Mouse (Mus musculus) lung, postnatal 0 days (tissue): ENCODE results near the gene Specc1. TPM values are rescaled to one million over a fixed set of nuclear protein-coding genes. Genes with fewer than 3 reads are reported as not detected.

Experiments used
- ATAC-seq: fragments of 200-750 bp; cut with Nextera tagmentation; 2 replicates; pipeline ENCODE4 v1.8.0; 2017; ENCODE audit warnings: moderate library complexity
- DNase-seq: peaks from one replicate; pipeline ENCODE4 v3.0.0-alpha.2; 2016; ENCODE audit warnings: low spot score
- H3K27ac ChIP-seq: fragments of 300-500 bp; sonication (generic); 2 replicates; pipeline ENCODE4 v1.5.1; 2014; ENCODE audit warnings: antibody characterized with exemption, mild to moderate bottlenecking, low read length, mixed read lengths
- H3K27me3 ChIP-seq: fragments of 300-500 bp; sonication (generic); replicated peaks from 2 replicates; pipeline ENCODE4 v1.6.1; 2014; ENCODE audit warnings: low read length, mixed read lengths; ENCODE audit not compliant: insufficient read depth
- H3K36me3 ChIP-seq: fragments of 300-500 bp; sonication (generic); 2 replicates; pipeline ENCODE4 v1.6.1; 2014; ENCODE audit warnings: low read length, mixed read lengths; ENCODE audit not compliant: insufficient read depth
- H3K4me1 ChIP-seq: fragments of 300-500 bp; sonication (generic); 2 replicates; pipeline ENCODE4 v1.6.1; 2014; ENCODE audit warnings: antibody characterized with exemption, low read depth, low read length, mixed read lengths; ENCODE audit not compliant: insufficient read depth
- H3K4me2 ChIP-seq: fragments of 300-500 bp; sonication (generic); replicated peaks from 2 replicates; pipeline ENCODE4 v1.6.1; 2014; ENCODE audit warnings: low read depth, mild to moderate bottlenecking, low read length, moderate library complexity, mixed read lengths
- H3K4me3 ChIP-seq: fragments of 300-500 bp; sonication (generic); 2 replicates; pipeline ENCODE4 v1.5.1; 2014; ENCODE audit warnings: low read depth, low read length
- H3K9ac ChIP-seq: fragments of 300-500 bp; sonication (generic); replicated peaks from 2 replicates; pipeline ENCODE4 v1.6.1; 2014; ENCODE audit warnings: low read depth, mild to moderate bottlenecking
- H3K9me3 ChIP-seq: fragments of 300-500 bp; sonication (generic); 2 replicates; pipeline ENCODE4 v1.6.1; 2016; ENCODE audit warnings: low read length, mixed read lengths
- CTCF ChIP-seq: IDR thresholded peaks from 2 replicates; pipeline ENCODE4 v1.5.1; 2016; ENCODE audit warnings: antibody characterized with exemption, mild to moderate bottlenecking
- EP300 ChIP-seq: IDR thresholded peaks from 2 replicates; pipeline ENCODE4 v1.6.1; 2016; ENCODE audit warnings: antibody characterized with exemption, mild to moderate bottlenecking, control low read depth
- WGBS: fragments of 180-500 bp; shearing (Covaris S2); extraction: QIAGEN DNeasy Blood & Tissue Kit; methylation state at CpG from one replicate; pipeline ENCODE4 v1.1.7; 2014; 5-methylcytosine and 5-hydroxymethylcytosine counted together
- polyA plus RNA-seq: library from polyadenylated mRNA; unstranded; fragments of >200 nt; fragmentation: Nextera tagmentation; extraction: Ambion mirVana; gene quantifications from 2 replicates; pipeline ENCODE4 v1.2.1, GENCODE M21; 2015

Gene Specc1
- polyA plus RNA-seq, 1 experiment from 2014 or later: 14.7 TPM

DNA sequence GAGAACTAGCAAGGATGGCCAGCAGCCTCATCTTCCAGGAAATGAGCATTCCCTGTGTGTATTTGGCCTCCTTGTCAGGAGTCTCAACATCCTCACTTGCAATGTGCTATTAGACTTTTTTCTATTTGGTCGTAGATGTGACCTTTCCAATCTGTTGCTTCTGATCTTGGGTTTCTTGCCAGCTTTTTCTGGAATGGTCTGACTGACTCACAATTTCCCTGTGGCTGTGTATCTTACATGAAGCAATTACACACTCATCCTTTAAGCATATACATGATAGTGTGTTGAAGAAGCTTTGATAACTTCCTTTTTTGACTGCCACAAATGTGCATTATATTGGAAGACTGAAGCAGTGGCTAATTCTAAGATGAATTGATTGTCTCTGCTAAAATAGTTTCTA is 190.1 kb downstream of the Specc1 start:
- Histone ChIP-seq H3K4me2 (no peak overlapping the region), H3K4me1 (no peaks in the 10 kb centered on the region), H3K9me3 (no peaks in the 10 kb centered on the region), H3K27ac (no peak overlapping the region), H3K4me3 (no peak overlapping the region), H3K36me3 (no peaks in the 10 kb centered on the region), H3K9ac (no peak overlapping the region), H3K27me3 (no peaks in the 10 kb centered on the region)
- 70% methylated on average over 1 of the region's 1 CpGs for WGBS
- TF ChIP-seq CTCF (no peak), EP300 (no peak)
- no peak for ATAC-seq
- no peak for DNase-seq

DNA sequence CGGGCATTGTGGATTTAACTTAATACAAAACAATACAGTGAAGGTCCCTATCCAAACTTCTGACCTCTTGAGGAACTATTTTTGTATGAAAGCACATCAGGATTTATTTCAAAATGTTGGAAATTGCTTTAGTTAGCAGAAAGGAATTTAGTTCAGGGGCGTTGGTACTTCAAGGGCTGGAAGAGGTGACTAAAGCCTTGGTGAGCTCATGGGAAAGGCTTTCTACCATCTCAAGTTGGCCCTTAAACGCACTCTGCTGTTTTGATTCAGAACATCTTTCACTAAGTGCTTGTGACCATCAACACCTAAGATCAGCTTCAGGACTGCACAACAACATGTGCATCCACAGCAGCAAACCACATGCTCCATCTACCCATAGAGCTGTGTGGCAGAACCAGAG is 191.5 kb downstream of the Specc1 start:
- no peak overlapping the region for H3K4me3 ChIP-seq
- H3K9me3 ChIP-seq: no peaks in the 10 kb centered on the region
- ATAC-seq (peak; percentile 73), DNase-seq (peak; percentile 65)
- no peak for TF ChIP-seq CTCF
- peak; percentile 81 for TF ChIP-seq EP300
- peaks cover 4% of the 10 kb centered on the region; the same call in 1 of the 2 replicates for H3K36me3 ChIP-seq
- WGBS: 62% methylated on average over 3 of the region's 3 CpGs
- H3K9ac ChIP-seq: no peak overlapping the region
- H3K4me2 ChIP-seq: no peak overlapping the region
- peak overlapping the region; percentile 51; the same call in 1 of the 2 replicates for H3K27ac ChIP-seq
- no peaks in the 10 kb centered on the region for H3K4me1 ChIP-seq
- no peaks in the 10 kb centered on the region for H3K27me3 ChIP-seq

DNA sequence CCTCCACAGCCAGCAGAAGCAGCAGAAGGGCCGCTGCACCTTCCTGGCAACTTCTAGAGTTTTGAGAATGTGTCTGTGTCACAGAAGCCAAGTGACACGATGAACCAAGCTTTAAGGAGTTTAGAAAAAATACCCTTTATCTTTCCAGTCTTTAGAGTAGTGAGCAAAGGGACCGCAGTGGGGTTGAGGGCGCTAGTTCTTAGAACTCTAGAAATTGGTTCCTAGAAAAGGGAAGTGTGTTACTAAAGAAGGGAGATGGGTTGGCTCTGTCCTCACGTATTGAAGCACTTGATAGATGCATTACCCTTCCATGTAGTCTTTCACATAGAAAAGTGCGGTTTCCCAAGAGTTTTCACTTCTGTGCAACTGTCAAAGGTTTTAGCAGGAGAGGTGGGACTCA is 191.9 kb downstream of the Specc1 start:
- DNase-seq (no peak), ATAC-seq (no peak)
- H3K27ac ChIP-seq: peak overlapping the region; percentile 1; the same call in 1 of the 2 replicates
- no peak for TF ChIP-seq CTCF
- no peak for TF ChIP-seq EP300
- no peak overlapping the region for H3K9ac ChIP-seq
- H3K27me3 ChIP-seq: no peaks in the 10 kb centered on the region
- no peak overlapping the region for H3K4me2 ChIP-seq
- H3K4me1 ChIP-seq: no peaks in the 10 kb centered on the region
- WGBS: 73% methylated on average over 6 of the region's 6 CpGs
- H3K4me3 ChIP-seq: no peak overlapping the region
- no peaks in the 10 kb centered on the region for H3K9me3 ChIP-seq
- H3K36me3 ChIP-seq: peaks cover 4% of the 10 kb centered on the region; the same call in 1 of the 2 replicates

DNA sequence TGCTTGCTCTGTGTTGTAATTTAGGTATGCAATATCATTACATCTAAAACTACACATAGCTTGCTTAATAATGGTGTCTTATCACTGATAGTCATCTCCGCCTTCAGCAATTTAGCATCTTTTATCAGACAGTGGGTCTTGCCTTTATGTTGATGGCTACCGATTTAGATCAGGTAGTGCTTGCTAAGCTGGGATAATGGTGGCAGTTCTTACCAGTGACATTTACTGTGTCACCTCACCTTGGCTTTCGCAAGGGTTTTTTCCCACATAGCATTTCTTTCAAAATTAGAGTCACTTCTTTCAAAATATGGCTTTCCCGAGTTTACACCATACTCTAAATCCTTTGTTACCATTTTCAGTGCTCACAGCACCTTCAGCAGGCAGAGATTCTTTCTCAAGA is 196.5 kb downstream of the Specc1 start:
- WGBS: 79% methylated on average over 4 of the region's 4 CpGs
- Histone ChIP-seq H3K4me1 (no peaks in the 10 kb centered on the region), H3K27ac (no peak overlapping the region), H3K4me2 (no peak overlapping the region), H3K9me3 (no peaks in the 10 kb centered on the region), H3K9ac (no peak overlapping the region), H3K36me3 (peaks cover 4% of the 10 kb centered on the region; the same call in 1 of the 2 replicates), H3K4me3 (no peak overlapping the region), H3K27me3 (no peaks in the 10 kb centered on the region)
- ATAC-seq (no peak), DNase-seq (no peak)
- no peak for TF ChIP-seq CTCF
- TF ChIP-seq EP300: no peak

DNA sequence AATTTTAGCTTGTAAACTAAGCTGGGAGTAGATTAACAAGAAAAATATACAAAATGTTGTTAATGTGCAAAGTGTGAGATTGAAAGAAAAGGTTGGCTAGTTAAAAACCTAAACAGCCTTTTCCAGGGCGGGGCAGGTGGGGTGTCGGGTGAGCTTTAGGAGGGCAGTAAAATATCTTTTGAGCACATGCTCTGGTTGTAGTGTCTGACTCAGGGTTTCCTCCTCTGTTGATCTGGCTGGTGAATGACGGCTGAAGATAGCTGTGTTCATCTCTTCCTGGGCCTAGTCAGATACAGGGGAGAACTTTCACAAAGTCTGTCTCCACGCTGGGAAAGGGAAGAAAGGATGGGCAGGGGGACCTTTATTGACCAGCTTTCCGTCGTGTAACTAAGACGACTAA is 203.2 kb downstream of the Specc1 start:
- H3K9ac ChIP-seq: no peak overlapping the region
- no peaks in the 10 kb centered on the region for H3K4me1 ChIP-seq
- H3K27ac ChIP-seq: no peak overlapping the region
- H3K9me3 ChIP-seq: no peaks in the 10 kb centered on the region
- no peak overlapping the region for H3K4me3 ChIP-seq
- no peaks in the 10 kb centered on the region for H3K27me3 ChIP-seq
- no peak for ATAC-seq
- no peak for DNase-seq
- H3K4me2 ChIP-seq: no peak overlapping the region
- no peak for TF ChIP-seq EP300
- no peak for TF ChIP-seq CTCF
- 89% methylated on average over 7 of the region's 7 CpGs for WGBS
- H3K36me3 ChIP-seq: no peaks in the 10 kb centered on the region

DNA sequence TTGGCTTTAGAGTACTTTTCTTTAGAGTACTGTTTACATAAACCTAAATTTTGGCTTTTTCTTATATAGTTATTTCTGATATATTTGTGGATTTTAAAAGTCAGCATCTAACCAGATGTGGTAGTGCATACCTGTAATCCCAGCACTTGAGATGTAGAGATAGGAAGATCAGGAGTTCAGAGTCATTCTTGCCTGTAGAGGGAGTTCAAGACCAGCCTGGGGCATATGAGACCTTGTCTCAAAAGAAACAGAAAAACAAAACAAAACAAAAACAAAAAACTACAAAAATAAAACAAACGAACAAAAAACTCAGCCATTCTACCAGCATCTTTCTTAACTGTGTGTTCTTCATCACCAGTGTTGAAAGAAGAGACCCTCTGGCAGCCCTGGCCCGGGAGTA is 204.9 kb downstream of the Specc1 start:
- DNase-seq (no peak), ATAC-seq (no peak)
- TF ChIP-seq EP300 (no peak), CTCF (peak; percentile 23)
- Histone ChIP-seq H3K4me2 (no peak overlapping the region), H3K9me3 (no peaks in the 10 kb centered on the region), H3K4me3 (no peak overlapping the region), H3K9ac (no peak overlapping the region), H3K36me3 (no peaks in the 10 kb centered on the region), H3K27me3 (no peaks in the 10 kb centered on the region), H3K27ac (no peak overlapping the region), H3K4me1 (no peaks in the 10 kb centered on the region)
- 77% methylated on average over 2 of the region's 2 CpGs for WGBS

DNA sequence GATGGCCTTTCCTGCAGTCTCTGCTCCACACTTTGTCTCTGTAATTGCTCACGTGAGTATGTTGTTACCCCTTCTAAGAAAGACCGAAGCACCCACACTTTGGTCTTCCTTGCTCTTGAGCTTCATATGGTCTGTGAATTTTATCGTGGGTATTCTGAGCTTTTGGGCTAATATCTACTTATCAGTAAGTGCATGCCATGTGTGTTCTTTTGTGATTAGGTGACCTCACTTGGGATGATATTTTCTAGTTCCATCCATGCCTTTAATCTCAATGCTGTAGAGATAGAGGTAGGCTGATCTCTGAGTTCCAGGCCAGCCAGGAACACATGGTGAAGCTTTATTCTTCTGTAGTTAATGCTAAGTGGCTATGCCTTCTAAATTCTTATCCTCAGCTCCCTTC is 207.8 kb downstream of the Specc1 start:
- no peak for DNase-seq
- Histone ChIP-seq H3K9ac (no peak overlapping the region), H3K9me3 (no peaks in the 10 kb centered on the region), H3K4me2 (no peak overlapping the region), H3K4me1 (no peaks in the 10 kb centered on the region), H3K4me3 (no peak overlapping the region), H3K27me3 (no peaks in the 10 kb centered on the region), H3K36me3 (no peaks in the 10 kb centered on the region), H3K27ac (no peak overlapping the region)
- no peak for TF ChIP-seq EP300
- TF ChIP-seq CTCF: no peak
- WGBS: 92% methylated on average over 3 of the region's 3 CpGs
- ATAC-seq: no peak
